ENCODE assay signal across 17 mouse cellular contexts in the genomic region with DNA sequence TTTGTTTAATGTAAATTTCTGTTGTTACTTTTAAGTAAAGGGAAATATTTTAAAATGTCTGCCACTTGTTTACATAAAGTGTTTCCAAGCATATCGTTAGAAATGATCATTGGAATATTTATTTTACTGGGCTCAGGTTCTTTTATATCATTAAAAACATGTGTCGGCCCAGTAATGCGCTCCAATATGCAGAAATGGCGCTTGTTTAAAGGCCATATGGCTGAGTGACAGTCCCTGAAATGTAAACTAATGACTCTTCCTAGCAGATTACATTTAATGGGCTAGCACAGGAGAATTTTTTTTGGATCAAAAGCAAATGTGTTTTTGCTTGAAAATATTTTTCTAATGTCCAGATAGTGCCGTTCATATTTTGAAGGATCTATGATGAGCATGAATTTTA.
A peak's percentile ranks its signal among the peaks of the same experiment; 100 is the strongest.
DNase-seq lines count a peak whose midpoint lies in the region; ATAC-seq and TF ChIP-seq lines count a peak whose summit lies in the region.
"Had no signal": no experiment of that assay in that cellular context is flagged by ENCODE, and none has a peak within 500 bp of the region (broad histone marks: within the 10 kb centered on the region; RNA-seq: fewer than 3 reads in every experiment).

No protein-coding gene starts in this region.

- TF ChIP-seq POLR2A in brain, embryonic 14.5 days (IDR thresholded peaks at IDR 0.05; ENCODE audit: borderline replicate concordance, extremely low read depth, insufficient read depth, insufficient read length, poor library complexity, severe bottlenecking): no peak

- H3K27ac ChIP-seq in forebrain, embryonic 13.5 days: 0 out of 2 replicates have a peak overlapping the region, but pooled peaks have one; percentile 16
- H3K27ac ChIP-seq in forebrain, postnatal 0 days (ENCODE audit: low read depth, low read length): no peak overlapping the region
- peak overlapping the region; percentile 27; the same call in 1 of the 2 replicates for H3K27ac ChIP-seq in forebrain, embryonic 15.5 days (replicated peaks)
- no peak overlapping the region for H3K27ac ChIP-seq in forebrain, embryonic 12.5 days
- no peak overlapping the region for H3K27ac ChIP-seq in embryonic facial prominence, embryonic 14.5 days (replicated peaks; ENCODE audit: low read depth, low read length)

- 77% methylated on average over 5 of the region's 5 CpGs for WGBS in forebrain, embryonic 13.5 days
- 59% methylated on average over 5 of the region's 5 CpGs for WGBS in forebrain, postnatal 0 days
- WGBS in forebrain, embryonic 15.5 days: 57% methylated on average over 5 of the region's 5 CpGs
- WGBS in forebrain, embryonic 12.5 days: 81% methylated on average over 5 of the region's 5 CpGs
- 41% methylated on average over 5 of the region's 5 CpGs for WGBS in embryonic facial prominence, embryonic 14.5 days

- H3K9ac ChIP-seq in forebrain, embryonic 13.5 days: no peak overlapping the region
- H3K9ac ChIP-seq in forebrain, postnatal 0 days: no peak overlapping the region
- no peak overlapping the region for H3K9ac ChIP-seq in forebrain, embryonic 15.5 days (replicated peaks)
- H3K9ac ChIP-seq in forebrain, embryonic 12.5 days: no peak overlapping the region
- H3K9ac ChIP-seq in embryonic facial prominence, embryonic 14.5 days (ENCODE audit: low read depth, low read length): no peak overlapping the region
- H3K9ac ChIP-seq: embryonic facial prominence, embryonic 13.5 days had no signal

- peaks cover 21% of the 10 kb centered on the region for H3K4me1 ChIP-seq in forebrain, embryonic 13.5 days
- no peaks in the 10 kb centered on the region for H3K4me1 ChIP-seq in forebrain, postnatal 0 days (ENCODE audit: insufficient read depth)
- peaks cover 22% of the 10 kb centered on the region for H3K4me1 ChIP-seq in forebrain, embryonic 15.5 days
- peaks cover 6% of the 10 kb centered on the region; the same call in 1 of the 2 replicates for H3K4me1 ChIP-seq in forebrain, embryonic 12.5 days
- H3K4me1 ChIP-seq in embryonic facial prominence, embryonic 14.5 days (ENCODE audit: control insufficient read depth, insufficient read depth, low read length): peaks cover 29% of the 10 kb centered on the region

- H3K27me3 ChIP-seq in forebrain, embryonic 13.5 days: no peaks in the 10 kb centered on the region
- H3K27me3 ChIP-seq in forebrain, postnatal 0 days (ENCODE audit: insufficient read depth, low read length): no peaks in the 10 kb centered on the region
- no peaks in the 10 kb centered on the region for H3K27me3 ChIP-seq in forebrain, embryonic 15.5 days
- no peaks in the 10 kb centered on the region for H3K27me3 ChIP-seq in forebrain, embryonic 12.5 days
- H3K27me3 ChIP-seq in embryonic facial prominence, embryonic 14.5 days (replicated peaks; ENCODE audit: control insufficient read depth, insufficient read depth, low read length): no peaks in the 10 kb centered on the region
- H3K27me3 ChIP-seq: embryonic facial prominence, embryonic 13.5 days had no signal

- TF ChIP-seq CTCF in forebrain, postnatal 0 days (IDR thresholded peaks at IDR 0.05; ENCODE audit: low read depth): no peak
- TF ChIP-seq CTCF in brain, embryonic 14.5 days (IDR thresholded peaks at IDR 0.05; ENCODE audit: borderline replicate concordance, extremely low read depth, insufficient read depth, insufficient read length): no peak

- no peak overlapping the region for H3K4me3 ChIP-seq in forebrain, embryonic 13.5 days
- H3K4me3 ChIP-seq in forebrain, postnatal 0 days (ENCODE audit: low read depth, low read length): no peak overlapping the region
- H3K4me3 ChIP-seq in forebrain, embryonic 15.5 days: no peak overlapping the region
- no peak overlapping the region for H3K4me3 ChIP-seq in forebrain, embryonic 12.5 days (replicated peaks)
- no peak overlapping the region for H3K4me3 ChIP-seq in embryonic facial prominence, embryonic 14.5 days (ENCODE audit: low read depth, low read length)
- H3K4me3 ChIP-seq: embryonic facial prominence, embryonic 13.5 days had no signal

- H3K9me3 ChIP-seq in forebrain, embryonic 13.5 days (replicated peaks): no peaks in the 10 kb centered on the region
- no peaks in the 10 kb centered on the region for H3K9me3 ChIP-seq in forebrain, postnatal 0 days (ENCODE audit: low read length)
- H3K9me3 ChIP-seq in forebrain, embryonic 15.5 days: no peaks in the 10 kb centered on the region
- H3K9me3 ChIP-seq in forebrain, embryonic 12.5 days: no peaks in the 10 kb centered on the region
- 0 out of 2 replicates have a peak, but pooled peaks cover 3% of the 10 kb centered on the region for H3K9me3 ChIP-seq in embryonic facial prominence, embryonic 14.5 days (ENCODE audit: control insufficient read depth, low read length)
- H3K9me3 ChIP-seq: embryonic facial prominence, embryonic 13.5 days had no signal

- H3K4me2 ChIP-seq in forebrain, embryonic 13.5 days: no peak overlapping the region
- no peak overlapping the region for H3K4me2 ChIP-seq in forebrain, postnatal 0 days (ENCODE audit: low read depth)
- H3K4me2 ChIP-seq in forebrain, embryonic 15.5 days (replicated peaks): no peak overlapping the region
- H3K4me2 ChIP-seq in forebrain, embryonic 12.5 days: no peak overlapping the region
- no peak overlapping the region for H3K4me2 ChIP-seq in embryonic facial prominence, embryonic 14.5 days (ENCODE audit: low read depth, low read length)
- H3K4me2 ChIP-seq: embryonic facial prominence, embryonic 13.5 days had no signal

- peaks cover 4% of the 10 kb centered on the region; the same call in 1 of the 2 replicates for H3K36me3 ChIP-seq in forebrain, embryonic 13.5 days (ENCODE audit: poor library complexity, severe bottlenecking)
- peaks cover 4% of the 10 kb centered on the region; the same call in 1 of the 2 replicates for H3K36me3 ChIP-seq in forebrain, postnatal 0 days (ENCODE audit: insufficient read depth)
- H3K36me3 ChIP-seq in forebrain, embryonic 15.5 days: no peaks in the 10 kb centered on the region
- H3K36me3 ChIP-seq in forebrain, embryonic 12.5 days (replicated peaks): no peaks in the 10 kb centered on the region
- no peaks in the 10 kb centered on the region for H3K36me3 ChIP-seq in embryonic facial prominence, embryonic 14.5 days (ENCODE audit: control insufficient read depth, insufficient read depth, low read length)
- H3K36me3 ChIP-seq: embryonic facial prominence, embryonic 13.5 days had no signal

- no peak for DNase-seq in forebrain, postnatal 0 days
- peak; percentile 66 for DNase-seq in brain, embryonic 14.5 days (ENCODE audit: low read depth)
- peak; percentile 51 for DNase-seq in embryonic facial prominence, embryonic 14.5 days (ENCODE audit: low spot score)
- DNase-seq in thymus, postnatal 14 days: no peak
- DNase-seq: adrenal gland, adult 2 months; adrenal gland, postnatal 10 days; adrenal gland, postnatal 25 days; cerebellum, adult 18-20 months; cerebellum, adult 8-10 months; cerebellum, adult 9-11 months; cerebellum, postnatal 14 days; cerebellum, postnatal 36 days; embryo, embryonic 11 days had no signal

- no peak for ATAC-seq in forebrain, embryonic 13.5 days
- ATAC-seq in forebrain, postnatal 0 days: no peak
- ATAC-seq in forebrain, embryonic 15.5 days (replicated peaks): no peak
- no peak for ATAC-seq in forebrain, embryonic 12.5 days (ENCODE audit: low FRiP score)
- no peak for ATAC-seq in embryonic facial prominence, embryonic 14.5 days (ENCODE audit: low read depth)

Comparison
In these comparisons a context has a peak if more than half of its experiments do, and no peak if none do; other contexts are left out.
1. H3K27ac ChIP-seq: peak in forebrain, embryonic 13.5 days (single experiment) and forebrain, embryonic 15.5 days (single experiment); none in forebrain, postnatal 0 days (single experiment), forebrain, embryonic 12.5 days (single experiment) and embryonic facial prominence, embryonic 14.5 days (single experiment).
2. DNase-seq: peak in brain, embryonic 14.5 days (single experiment) and embryonic facial prominence, embryonic 14.5 days (single experiment); none in forebrain, postnatal 0 days (single experiment) and thymus, postnatal 14 days (single experiment).